Mouse (Mus musculus): ENCODE results near the gene Slc52a3. TPM values are rescaled to one million over a fixed set of nuclear protein-coding genes. Genes with fewer than 3 reads are reported as not detected.

The Slc52a3 gene
- total RNA-seq, 2 experiments from 2014 or later: 0.94 to 1.00 TPM

- no peak for DNase-seq
These were observed 3.5 kb downstream of the Slc52a3 start for GRCm38 (mm10) chr2:151999669-152000290.

- DNase-seq: no peak
These were observed 4.0 kb downstream of the Slc52a3 start for GRCm38 (mm10) chr2:152000291-152000679.

- no peak for DNase-seq
These were observed 4.4 kb downstream of the Slc52a3 start for GRCm38 (mm10) chr2:152000735-152001134.

- DNase-seq: no peak
These were observed 6.2 kb downstream of the Slc52a3 start for GRCm38 (mm10) chr2:152002529-152002928.

- DNase-seq: no peak
These were observed 11.5 kb downstream of the Slc52a3 start for GRCm38 (mm10) chr2:152007783-152008182.

- no peak for DNase-seq
These were observed 12.9 kb downstream of the Slc52a3 start for GRCm38 (mm10) chr2:152009061-152009779.

GRCm38 (mm10) chr2:152010251-152010650, 13.9 kb downstream of the Slc52a3 start:
- no peak for DNase-seq

GRCm38 (mm10) chr2:152010661-152011060, 14.3 kb downstream of the Slc52a3 start:
- DNase-seq: no peak

GRCm38 (mm10) chr2:152011724-152012123, 15.4 kb downstream of the Slc52a3 start:
- no peak for DNase-seq

GRCm38 (mm10) chr2:152012222-152012621, 15.9 kb downstream of the Slc52a3 start:
- peak; percentile 43 for DNase-seq

- DNase-seq: no peak
These were observed 16.4 kb downstream of the Slc52a3 start for GRCm38 (mm10) chr2:152012701-152013100.

- no peak for DNase-seq
These were observed 19.7 kb downstream of the Slc52a3 start for GRCm38 (mm10) chr2:152015997-152016396.

- no peak for DNase-seq
These were observed 20.4 kb downstream of the Slc52a3 start for GRCm38 (mm10) chr2:152016666-152017065.

- no peak for DNase-seq
These were observed 23.9 kb downstream of the Slc52a3 start for GRCm38 (mm10) chr2:152020255-152020654.

- DNase-seq: no peak
These were observed 25.7 kb downstream of the Slc52a3 start for GRCm38 (mm10) chr2:152022022-152022421.

GRCm38 (mm10) chr2:152024883-152025422, 28.6 kb downstream of the Slc52a3 start:
- no peak for DNase-seq

GRCm38 (mm10) chr2:152029252-152030082, 33.2 kb downstream of the Slc52a3 start:
- peak; percentile 75 for DNase-seq

GRCm38 (mm10) chr2:152030986-152031385, 34.7 kb downstream of the Slc52a3 start:
- no peak for DNase-seq

GRCm38 (mm10) chr2:152040101-152040500, 43.8 kb downstream of the Slc52a3 start:
- DNase-seq: no peak

GRCm38 (mm10) chr2:152047116-152048002, 51.0 kb downstream of the Slc52a3 start:
- DNase-seq: no peak

All from gastrocnemius, postnatal 25 days (tissue).